Mouse (Mus musculus): ENCODE measurements at regions not wholly inside any gene's neighbourhood (a gene's known extent, or its start where the extent isn't known, plus 50 kb on each side); places are given as distances from the start of the nearest gene placed in this dataset.

DNA sequence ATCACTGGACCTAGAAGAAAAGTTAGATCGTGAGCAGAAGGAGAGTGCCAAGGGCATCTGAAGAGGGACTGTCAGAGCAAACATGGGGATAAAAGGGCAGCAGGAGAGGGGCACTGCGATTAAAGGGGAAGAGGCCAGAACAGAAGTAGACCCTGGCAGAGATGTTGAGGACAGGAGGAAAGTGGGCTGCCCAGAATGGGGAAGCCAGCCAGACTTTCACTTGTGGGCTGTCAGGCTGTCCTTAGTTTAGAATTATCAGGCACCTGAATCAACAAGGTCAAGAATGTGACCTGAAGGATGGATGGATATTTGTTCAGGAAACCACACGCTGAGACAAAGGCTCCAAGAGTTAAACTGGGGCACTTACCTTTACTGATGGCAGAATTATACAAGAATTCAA, 193.0 kb upstream of the Klf3 start:
- TF ChIP-seq CTCF (IDR thresholded peaks at IDR 0.05; ENCODE audit: borderline replicate concordance, insufficient read depth, low read depth, low read length) = no peak
- TF ChIP-seq POLR2A (IDR thresholded peaks at IDR 0.05; ENCODE audit: borderline replicate concordance, insufficient read depth, low read length) = no peak
- H3K27me3 ChIP-seq (ENCODE audit: control insufficient read depth, insufficient read depth, low read length) = no peaks in the 10 kb centered on the region
- no peak overlapping the region for H3K4me3 ChIP-seq (replicated peaks; ENCODE audit: insufficient read depth, low read depth, low read length)
- no peak for DNase-seq
- H3K4me1 ChIP-seq (ENCODE audit: control insufficient read depth, insufficient read depth, low read length) = no peaks in the 10 kb centered on the region
- no peak overlapping the region for H3K27ac ChIP-seq (ENCODE audit: insufficient read depth, low read length)
- 25% methylated on average over 3 of the region's 3 CpGs for WGBS

DNA sequence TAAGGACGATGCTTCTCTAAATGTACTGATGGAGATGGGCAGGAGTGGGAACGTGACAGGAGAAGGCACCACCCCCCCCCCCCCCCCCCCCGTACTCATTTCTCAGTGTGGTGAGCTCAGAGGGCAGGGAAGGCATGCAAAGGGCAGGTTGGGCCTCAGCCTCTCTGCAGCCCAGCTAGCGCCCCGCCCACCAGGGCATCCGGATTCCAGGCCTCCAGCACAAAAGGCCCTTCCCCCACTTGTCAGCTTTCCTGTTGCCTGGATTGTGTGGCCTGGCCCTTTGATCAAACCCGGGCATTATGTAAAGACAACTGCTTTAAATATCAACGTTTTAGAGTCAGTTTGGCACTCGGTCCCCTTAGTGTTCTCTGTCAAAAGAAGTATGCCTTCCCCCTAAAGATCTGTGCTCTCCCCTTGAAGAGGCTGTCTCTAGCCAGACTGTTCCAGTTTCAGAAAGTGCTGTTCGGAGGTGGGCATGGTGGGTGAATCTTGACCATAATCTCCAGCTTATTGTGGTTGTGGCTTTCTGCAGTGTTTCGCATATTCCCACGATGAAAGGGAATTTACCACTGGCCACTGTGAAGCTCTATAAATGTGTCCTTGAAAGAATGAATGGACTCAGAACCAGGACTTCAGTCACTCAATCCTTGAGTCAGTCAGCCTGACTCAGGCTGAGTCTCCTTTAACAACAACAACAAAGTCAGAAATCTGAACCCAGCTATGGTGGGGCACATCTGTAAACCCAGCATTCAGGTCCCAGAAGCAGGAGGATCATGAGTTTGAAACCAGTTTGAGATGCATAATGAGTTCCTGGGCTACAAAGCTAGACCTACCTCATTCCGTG, 192.4 kb upstream of the Klf3 start:
- Histone ChIP-seq H3K27ac (ENCODE audit: insufficient read depth, low read length) (no peak overlapping the region), H3K27me3 (ENCODE audit: control insufficient read depth, insufficient read depth, low read length) (no peaks in the 10 kb centered on the region), H3K4me3 (replicated peaks; ENCODE audit: insufficient read depth, low read depth, low read length) (no peak overlapping the region), H3K4me1 (ENCODE audit: control insufficient read depth, insufficient read depth, low read length) (no peaks in the 10 kb centered on the region)
- 31% methylated on average over 13 of the region's 13 CpGs for WGBS
- TF ChIP-seq POLR2A (IDR thresholded peaks at IDR 0.05; ENCODE audit: borderline replicate concordance, insufficient read depth, low read length) (no peak), CTCF (IDR thresholded peaks at IDR 0.05; ENCODE audit: borderline replicate concordance, insufficient read depth, low read depth, low read length) (no peak)
- DNase-seq = peak in 1 of 2 experiments; percentile 9

DNA sequence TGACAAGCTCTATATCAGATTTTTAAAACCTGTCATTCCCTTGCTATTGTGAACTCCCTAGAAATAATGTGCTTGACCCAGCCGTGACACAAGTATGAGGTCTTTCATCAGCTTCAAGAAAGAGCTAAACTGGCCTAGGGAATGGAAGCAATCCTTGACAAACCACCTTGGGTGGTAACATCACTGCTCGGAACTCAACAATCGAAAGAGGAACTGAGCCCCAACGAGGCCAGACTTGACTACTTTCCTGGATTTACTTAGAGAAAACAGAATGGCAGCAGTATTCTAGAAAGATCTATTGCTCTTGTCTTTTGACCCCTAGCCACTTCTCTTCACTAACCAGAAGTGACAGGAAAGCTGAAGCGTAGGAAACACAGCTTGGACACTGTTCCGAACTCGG, 191.2 kb upstream of the Klf3 start:
- no peaks in the 10 kb centered on the region for H3K27me3 ChIP-seq (ENCODE audit: control insufficient read depth, insufficient read depth, low read length)
- DNase-seq = no peak
- no peak overlapping the region for H3K4me3 ChIP-seq (replicated peaks; ENCODE audit: insufficient read depth, low read depth, low read length)
- WGBS = 91% methylated on average over 7 of the region's 7 CpGs
- H3K27ac ChIP-seq (ENCODE audit: insufficient read depth, low read length) = no peak overlapping the region
- no peaks in the 10 kb centered on the region for H3K4me1 ChIP-seq (ENCODE audit: control insufficient read depth, insufficient read depth, low read length)
- no peak for TF ChIP-seq CTCF (IDR thresholded peaks at IDR 0.05; ENCODE audit: borderline replicate concordance, insufficient read depth, low read depth, low read length)
- TF ChIP-seq POLR2A (IDR thresholded peaks at IDR 0.05; ENCODE audit: borderline replicate concordance, insufficient read depth, low read length) = no peak

DNA sequence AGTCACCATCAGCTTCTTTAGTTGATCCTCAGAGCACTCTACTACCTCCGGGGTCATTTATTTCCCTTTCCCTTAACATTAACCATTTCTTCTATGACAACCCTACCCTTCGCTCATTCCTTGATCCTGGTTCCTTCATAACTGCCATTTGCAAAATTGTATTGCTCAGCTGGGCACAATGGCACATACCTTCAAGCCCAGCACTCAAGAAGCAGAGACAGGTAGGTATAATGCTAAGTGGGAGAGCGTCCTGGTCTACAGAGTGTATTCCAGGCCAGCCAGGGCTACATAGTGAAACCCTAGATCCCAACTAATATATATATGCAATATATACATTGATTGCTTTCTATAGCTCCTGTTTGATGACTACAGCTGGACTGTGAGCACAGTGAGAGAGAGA, 189.5 kb upstream of the Klf3 start:
- no peak for TF ChIP-seq CTCF (IDR thresholded peaks at IDR 0.05; ENCODE audit: borderline replicate concordance, insufficient read depth, low read depth, low read length)
- no peak for TF ChIP-seq POLR2A (IDR thresholded peaks at IDR 0.05; ENCODE audit: borderline replicate concordance, insufficient read depth, low read length)

DNA sequence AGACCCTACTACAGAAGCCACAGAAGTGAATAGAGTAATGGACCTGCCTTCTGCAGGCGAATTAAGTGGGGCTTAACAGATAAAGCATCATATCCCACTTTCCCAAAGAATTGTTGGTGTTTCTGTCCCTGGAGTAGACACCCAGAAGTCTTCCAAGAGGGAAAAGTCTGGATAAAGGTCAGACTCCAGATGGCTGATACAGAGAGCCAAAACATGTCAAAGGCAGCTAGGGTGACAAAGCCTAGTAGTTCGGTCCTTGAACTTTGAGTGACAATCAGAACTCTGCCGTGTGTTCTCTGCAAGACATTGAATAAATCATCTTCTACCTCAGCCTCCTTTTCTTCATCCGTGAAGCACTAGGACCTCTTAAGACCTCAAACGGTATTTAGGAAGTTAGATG, 185.1 kb upstream of the Klf3 start:
- Histone ChIP-seq H3K4me1 (ENCODE audit: control insufficient read depth, insufficient read depth, low read length) (no peaks in the 10 kb centered on the region), H3K27me3 (ENCODE audit: control insufficient read depth, insufficient read depth, low read length) (no peaks in the 10 kb centered on the region), H3K27ac (ENCODE audit: insufficient read depth, low read length) (no peak overlapping the region), H3K4me3 (replicated peaks; ENCODE audit: insufficient read depth, low read depth, low read length) (no peak overlapping the region)
- TF ChIP-seq CTCF (IDR thresholded peaks at IDR 0.05; ENCODE audit: borderline replicate concordance, insufficient read depth, low read depth, low read length) (no peak), POLR2A (IDR thresholded peaks at IDR 0.05; ENCODE audit: borderline replicate concordance, insufficient read depth, low read length) (no peak)
- WGBS = 30% methylated on average over 5 of the region's 5 CpGs
- no peak for DNase-seq

More for the DNA sequence above, 189.5 kb upstream of the Klf3 start:
- Histone ChIP-seq H3K27me3 (ENCODE audit: control insufficient read depth, insufficient read depth, low read length) (no peaks in the 10 kb centered on the region), H3K4me1 (ENCODE audit: control insufficient read depth, insufficient read depth, low read length) (no peaks in the 10 kb centered on the region), H3K4me3 (replicated peaks; ENCODE audit: insufficient read depth, low read depth, low read length) (no peak overlapping the region), H3K27ac (ENCODE audit: insufficient read depth, low read length) (no peak overlapping the region)
- WGBS = 95% methylated on average over 3 of the region's 3 CpGs
- no peak for DNase-seq

DNA sequence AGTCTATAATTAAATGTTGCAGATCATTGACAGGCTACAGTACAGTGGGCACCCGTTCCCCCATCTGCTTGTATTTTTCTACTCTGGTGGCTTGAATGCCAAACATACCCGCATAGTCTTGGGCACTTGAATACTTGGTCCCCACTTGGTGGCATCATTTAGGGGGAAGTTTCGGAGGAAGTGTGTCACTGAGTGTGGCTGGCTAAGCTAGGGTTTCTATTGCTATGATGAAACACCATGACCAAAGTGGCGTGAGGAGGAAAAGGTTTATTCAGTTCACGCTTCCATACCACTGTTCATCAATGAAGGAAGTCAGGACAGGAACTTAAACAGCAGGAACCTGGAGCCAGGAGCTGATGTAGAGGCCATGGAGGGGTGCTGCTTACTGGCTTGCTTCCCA, 183.4 kb upstream of the Klf3 start:
- Histone ChIP-seq H3K4me1 (ENCODE audit: control insufficient read depth, insufficient read depth, low read length) (no peaks in the 10 kb centered on the region), H3K27ac (ENCODE audit: insufficient read depth, low read length) (no peak overlapping the region), H3K27me3 (ENCODE audit: control insufficient read depth, insufficient read depth, low read length) (no peaks in the 10 kb centered on the region), H3K4me3 (replicated peaks; ENCODE audit: insufficient read depth, low read depth, low read length) (no peak overlapping the region)
- 76% methylated on average over 5 of the region's 5 CpGs for WGBS
- TF ChIP-seq POLR2A (IDR thresholded peaks at IDR 0.05; ENCODE audit: borderline replicate concordance, insufficient read depth, low read length) = no peak
- no peak for TF ChIP-seq CTCF (IDR thresholded peaks at IDR 0.05; ENCODE audit: borderline replicate concordance, insufficient read depth, low read depth, low read length)
- DNase-seq = no peak

DNA sequence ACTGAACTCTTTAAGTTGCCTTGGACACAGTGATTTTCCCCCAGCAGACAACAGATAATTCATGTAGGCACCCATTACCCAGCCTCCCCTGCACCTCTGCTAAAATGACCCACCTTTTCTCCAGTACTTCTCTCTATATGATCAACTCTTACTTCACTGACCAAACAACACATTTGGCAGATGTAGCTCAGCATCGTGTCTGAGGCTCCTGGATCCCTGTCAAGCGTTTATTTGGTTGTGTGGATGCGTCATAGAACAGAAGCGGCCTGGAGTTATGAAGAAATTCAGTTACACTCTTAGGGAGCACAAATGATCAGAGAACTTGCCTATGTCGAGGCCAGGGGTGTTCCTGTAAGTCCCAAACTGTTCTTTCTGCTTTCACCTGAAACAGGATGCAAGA, 182.5 kb upstream of the Klf3 start:
- TF ChIP-seq POLR2A (IDR thresholded peaks at IDR 0.05; ENCODE audit: borderline replicate concordance, insufficient read depth, low read length) (no peak), CTCF (IDR thresholded peaks at IDR 0.05; ENCODE audit: borderline replicate concordance, insufficient read depth, low read depth, low read length) (no peak)
- 65% methylated on average over 5 of the region's 5 CpGs for WGBS

DNA sequence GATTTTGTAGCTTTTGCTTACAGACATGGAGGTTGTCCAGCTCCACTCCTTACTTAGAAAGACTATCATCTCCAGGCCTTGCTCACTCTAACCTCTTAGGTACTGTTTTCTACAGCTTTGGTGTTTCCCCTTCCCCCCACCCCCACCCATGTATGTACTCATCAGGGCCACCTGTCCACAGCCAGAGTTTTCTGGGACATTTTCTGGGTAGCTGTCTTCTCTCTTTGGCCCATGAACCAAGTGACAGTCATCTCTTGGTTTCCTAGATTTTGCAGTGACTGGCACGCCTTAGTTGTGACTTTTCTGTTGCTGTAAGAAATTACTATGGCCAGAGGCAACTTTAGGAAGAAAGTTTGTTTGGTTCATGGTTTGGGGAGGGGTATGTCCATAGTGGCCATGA, 181.8 kb upstream of the Klf3 start:
- Histone ChIP-seq H3K27ac (ENCODE audit: insufficient read depth, low read length) (no peak overlapping the region), H3K4me1 (ENCODE audit: control insufficient read depth, insufficient read depth, low read length) (peaks cover 3% of the 10 kb centered on the region; the same call in 1 of the 2 replicates), H3K4me3 (replicated peaks; ENCODE audit: insufficient read depth, low read depth, low read length) (no peak overlapping the region), H3K27me3 (ENCODE audit: control insufficient read depth, insufficient read depth, low read length) (no peaks in the 10 kb centered on the region; the same call in 1 of the 2 replicates)
- DNase-seq = no peak
- 98% methylated on average over 1 of the region's 1 CpGs for WGBS
- TF ChIP-seq POLR2A (IDR thresholded peaks at IDR 0.05; ENCODE audit: borderline replicate concordance, insufficient read depth, low read length) (no peak), CTCF (IDR thresholded peaks at IDR 0.05; ENCODE audit: borderline replicate concordance, insufficient read depth, low read depth, low read length) (no peak)

More for the DNA sequence above, 182.5 kb upstream of the Klf3 start:
- no peak for DNase-seq
- no peak overlapping the region for H3K27ac ChIP-seq (ENCODE audit: insufficient read depth, low read length)
- no peaks in the 10 kb centered on the region for H3K4me1 ChIP-seq (ENCODE audit: control insufficient read depth, insufficient read depth, low read length)
- H3K27me3 ChIP-seq (ENCODE audit: control insufficient read depth, insufficient read depth, low read length) = no peaks in the 10 kb centered on the region; the same call in 1 of the 2 replicates
- H3K4me3 ChIP-seq (replicated peaks; ENCODE audit: insufficient read depth, low read depth, low read length) = no peak overlapping the region
